Mouse (Mus musculus): ENCODE results near the gene Tmem198.

Tmem198 gene

GRCm38 (mm10) chr1:75455433-75455832 lies 23.9 kb upstream of the Tmem198 start:
- no peak for DNase-seq (ENCODE audit: low spot score in 2 of 2)

GRCm38 (mm10) chr1:75455948-75456347 lies 23.4 kb upstream of the Tmem198 start:
- DNase-seq (ENCODE audit: low spot score in 2 of 2) = no peak

GRCm38 (mm10) chr1:75456746-75457564 lies 22.4 kb upstream of the Tmem198 start:
- DNase-seq (ENCODE audit: low spot score in 2 of 2) = no peak

- DNase-seq (ENCODE audit: low spot score in 2 of 2) = no peak
Observed at GRCm38 (mm10) chr1:75457710-75458024, 21.7 kb upstream of the Tmem198 start.

GRCm38 (mm10) chr1:75458025-75458788 lies 21.1 kb upstream of the Tmem198 start:
- DNase-seq (ENCODE audit: low spot score in 2 of 2) = peak; percentile 33 to 40

GRCm38 (mm10) chr1:75458789-75459684 lies 20.3 kb upstream of the Tmem198 start:
- DNase-seq (ENCODE audit: low spot score in 2 of 2) = no peak

- DNase-seq (ENCODE audit: low spot score in 2 of 2) = no peak
Observed at GRCm38 (mm10) chr1:75460297-75460696, 19.0 kb upstream of the Tmem198 start.

GRCm38 (mm10) chr1:75462636-75463035 lies 16.7 kb upstream of the Tmem198 start:
- no peak for DNase-seq (ENCODE audit: low spot score in 2 of 2)

- DNase-seq (ENCODE audit: low spot score in 2 of 2) = no peak
Observed at GRCm38 (mm10) chr1:75463652-75464204, 15.6 kb upstream of the Tmem198 start.

- DNase-seq (ENCODE audit: low spot score in 2 of 2) = peak; percentile 70 to 80
Observed at GRCm38 (mm10) chr1:75467215-75467927, 12.0 kb upstream of the Tmem198 start.

GRCm38 (mm10) chr1:75469287-75469825 lies 10.0 kb upstream of the Tmem198 start:
- no peak for DNase-seq (ENCODE audit: low spot score in 2 of 2)

GRCm38 (mm10) chr1:75476441-75476840 lies 2.9 kb upstream of the Tmem198 start:
- DNase-seq (ENCODE audit: low spot score in 2 of 2) = no peak

GRCm38 (mm10) chr1:75477264-75477965 lies 1.9 kb upstream of the Tmem198 start:
- DNase-seq (ENCODE audit: low spot score in 2 of 2) = peak; percentile 79 to 80

- no peak for DNase-seq (ENCODE audit: low spot score in 2 of 2)
Observed at GRCm38 (mm10) chr1:75477966-75478290, 1.4 kb upstream of the Tmem198 start.

GRCm38 (mm10) chr1:75478497-75478896 lies 835 bp upstream of the Tmem198 start:
- DNase-seq (ENCODE audit: low spot score in 2 of 2) = no peak

- no peak for DNase-seq (ENCODE audit: low spot score in 2 of 2)
Observed at GRCm38 (mm10) chr1:75479635-75479989, 280 bp downstream of the Tmem198 start.

GRCm38 (mm10) chr1:75480036-75480435 lies 704 bp downstream of the Tmem198 start:
- DNase-seq (ENCODE audit: low spot score in 2 of 2) = no peak

GRCm38 (mm10) chr1:75480735-75481134 lies 1.4 kb downstream of the Tmem198 start:
- no peak for DNase-seq (ENCODE audit: low spot score in 2 of 2)

- no peak for DNase-seq (ENCODE audit: low spot score in 2 of 2)
Observed at GRCm38 (mm10) chr1:75486561-75486960, 7.2 kb downstream of the Tmem198 start.

- no peak for DNase-seq (ENCODE audit: low spot score in 2 of 2)
Observed at GRCm38 (mm10) chr1:75487040-75487404, 7.7 kb downstream of the Tmem198 start.
